Mouse (Mus musculus) G1E (cell line): ENCODE results near the gene Clec11a. TPM values are rescaled to one million over a fixed set of nuclear protein-coding genes. Genes with fewer than 3 reads are reported as not detected.

Source experiments
- ATAC-seq: 2 replicates; pipeline ENCODE4 v1.8.0; 2016; ENCODE audit warnings: mild to moderate bottlenecking; ENCODE audit not compliant: insufficient number of reproducible peaks, poor library complexity, low FRiP score, severe bottlenecking; ENCODE audit errors: extremely low read depth
- DNase-seq: peaks from one replicate; pipeline ENCODE4 v3.0.0; 2012; ENCODE audit warnings: low spot score
- H3K27me3 ChIP-seq: 2 replicates; pipeline ENCODE4 v1.6.1; 2012; ENCODE audit warnings: mild to moderate bottlenecking, low read length, inconsistent platforms; ENCODE audit not compliant: insufficient read depth
- H3K36me3 ChIP-seq: replicated peaks from 2 replicates; pipeline ENCODE3; 2012; ENCODE audit warnings: mild to moderate bottlenecking, inconsistent platforms
- H3K4me1 ChIP-seq: 2 replicates; pipeline ENCODE4 v1.6.1; 2012; ENCODE audit warnings: low read depth, low read length, inconsistent platforms, mixed read lengths; ENCODE audit not compliant: insufficient read depth
- H3K4me3 ChIP-seq: 2 replicates; pipeline ENCODE4 v1.5.1; 2012; ENCODE audit warnings: low read depth, mild to moderate bottlenecking, inconsistent platforms, low read length, moderate library complexity, mixed read lengths
- H3K9me3 ChIP-seq: replicated peaks from 2 replicates; pipeline ENCODE4 v1.6.1; 2012; ENCODE audit warnings: inconsistent platforms
- CTCF ChIP-seq: IDR thresholded peaks from 2 replicates; pipeline ENCODE4 v1.5.1; 2012; ENCODE audit warnings: low read depth, low read length, inconsistent platforms, mixed read lengths
- GATA1 ChIP-seq: IDR thresholded peaks from 2 replicates; pipeline ENCODE4 v1.6.1; 2012; ENCODE audit warnings: borderline replicate concordance, low read length, inconsistent platforms, mixed read lengths
- GATA2 ChIP-seq: IDR thresholded peaks from 2 replicates; pipeline ENCODE4 v1.6.1; 2012; ENCODE audit warnings: low read depth, low read length, inconsistent platforms, borderline replicate concordance
- POLR2AphosphoS5 ChIP-seq: IDR thresholded peaks from 2 replicates; pipeline ENCODE4 v1.6.1; 2012; ENCODE audit warnings: low read depth, low read length, inconsistent platforms; ENCODE audit not compliant: insufficient replicate concordance
- TAL1 ChIP-seq: conservative IDR thresholded peaks from 2 replicates; pipeline ENCODE4 v1.6.1; 2012; ENCODE audit warnings: low read depth, low read length, inconsistent platforms, mixed read lengths
- polyA plus RNA-seq: library from polyadenylated mRNA; stranded (reverse); fragments of >175 nt; gene quantifications from 2 replicates; pipeline ENCODE4 v1.2.3, GENCODE M21; 2012
- total RNA-seq, 2 experiments: library from RNA; stranded (forward) in 1 of 2; stranded (reverse) in 1 of 2; fragments of 200-1000 nt in 1 of 2; fragments of >200 nt in 1 of 2; fragmentation: Nextera tagmentation in 1 of 2; gene quantifications; 2 replicates each; pipeline ENCODE4 v1.2.3; 2014 to 2017

The Clec11a gene
- total and polyA plus RNA-seq, 3 experiments, result 1.8 to 3.3 (median 3.1) TPM

GRCm38 (mm10) chr7:44261147-44261546 lies 45.6 kb downstream of the Clec11a start, which contains the start of gene Gm15517:
Gene Gm15517 (plus strand): TSS chr7:44261447.
- no peak for DNase-seq

GRCm38 (mm10) chr7:44260410-44260809 lies 46.3 kb downstream of the Clec11a start:
- Histone ChIP-seq H3K4me1 (peaks cover 6% of the 10 kb centered on the region), H3K9me3 (no peaks in the 10 kb centered on the region), H3K27me3 (peaks cover 37% of the 10 kb centered on the region), H3K4me3 (no peak overlapping the region), H3K36me3 (peaks cover 9% of the 10 kb centered on the region)
- DNase-seq (no peak), ATAC-seq (no peak)
- TF ChIP-seq GATA2 (no peak), CTCF (no peak), TAL1 (no peak), POLR2AphosphoS5 (no peak), GATA1 (no peak)

More at GRCm38 (mm10) chr7:44261147-44261546, 45.6 kb downstream of the Clec11a start, which contains the start of gene Gm15517:
- Histone ChIP-seq H3K4me1 (peaks cover 6% of the 10 kb centered on the region), H3K36me3 (peaks cover 5% of the 10 kb centered on the region), H3K4me3 (no peak within 1 kb of the TSS), H3K27me3 (peaks cover 37% of the 10 kb centered on the region), H3K9me3 (no peaks in the 10 kb centered on the region)
- no peak for TF ChIP-seq GATA1
- no peak for TF ChIP-seq POLR2AphosphoS5
- no peak for TF ChIP-seq CTCF
- TF ChIP-seq TAL1, result no peak
- no peak for TF ChIP-seq GATA2
- no peak for ATAC-seq

- Histone ChIP-seq H3K36me3 (peaks cover 40% of the 10 kb centered on the region), H3K4me1 (peaks cover 17% of the 10 kb centered on the region), H3K4me3 (no peak within 1 kb of the TSS), H3K27me3 (peaks cover 29% of the 10 kb centered on the region), H3K9me3 (no peaks in the 10 kb centered on the region)
- DNase-seq (no peak), ATAC-seq (no peak)
- TF ChIP-seq TAL1, result no peak
- TF ChIP-seq POLR2AphosphoS5, result no peak
- TF ChIP-seq GATA2, result no peak
- no peak for TF ChIP-seq CTCF
- no peak for TF ChIP-seq GATA1
Observed at GRCm38 (mm10) chr7:44257278-44257677, 49.4 kb downstream of the Clec11a start, which contains the start of gene Acp4. Gene Acp4 (minus strand): TSS chr7:44257378.

- peaks cover 34% of the 10 kb centered on the region for H3K4me1 ChIP-seq
- DNase-seq (no peak), ATAC-seq (no peak)
- H3K9me3 ChIP-seq, result no peaks in the 10 kb centered on the region
- no peak overlapping the region for H3K4me3 ChIP-seq
- peaks cover 10% of the 10 kb centered on the region for H3K27me3 ChIP-seq
- no peak for TF ChIP-seq GATA1
- no peak for TF ChIP-seq TAL1
- no peak for TF ChIP-seq CTCF
- no peak for TF ChIP-seq POLR2AphosphoS5
- no peak for TF ChIP-seq GATA2
- H3K36me3 ChIP-seq, result peaks cover 59% of the 10 kb centered on the region
Observed at GRCm38 (mm10) chr7:44254930-44255329, 51.8 kb downstream of the Clec11a start.

- peaks cover 78% of the 10 kb centered on the region for H3K36me3 ChIP-seq
- no peak overlapping the region; the same call in 1 of the 2 replicates for H3K4me3 ChIP-seq
- DNase-seq (no peak), ATAC-seq (no peak)
- TF ChIP-seq CTCF (no peak), POLR2AphosphoS5 (no peak), TAL1 (no peak), GATA2 (no peak)
- peaks cover 50% of the 10 kb centered on the region for H3K4me1 ChIP-seq
- no peaks in the 10 kb centered on the region for H3K9me3 ChIP-seq
- H3K27me3 ChIP-seq, result peaks cover 3% of the 10 kb centered on the region; the same call in 1 of the 2 replicates
Observed at GRCm38 (mm10) chr7:44253023-44253616, 53.6 kb downstream of the Clec11a start.

Other genes starting within 250 kb of the Clec11a start
Only the 20 nearest of the 25 such genes appear.
- not detected in 2 replicates for gene Klk1b22, start 194.2 kb downstream of the Clec11a start, total RNA-seq (2014; fragmentation: Nextera tagmentation)
- not detected in 2 replicates for gene Klk1b22, start 194.2 kb downstream of the Clec11a start, total RNA-seq (2017)
- gene Klk1b22, start 194.2 kb downstream of the Clec11a start, polyA plus RNA-seq, result not detected in 2 replicates
- gene Klk1b16, start 170.1 kb downstream of the Clec11a start, total RNA-seq (2014; fragmentation: Nextera tagmentation), result not detected in 2 replicates
- gene Klk1b16, start 170.1 kb downstream of the Clec11a start, total RNA-seq (2017), result not detected in 2 replicates
- not detected in 2 replicates for gene Klk1b16, start 170.1 kb downstream of the Clec11a start, polyA plus RNA-seq
- gene Klk1b24, start 118.7 kb downstream of the Clec11a start, total RNA-seq (2014; fragmentation: Nextera tagmentation), result not detected in 2 replicates
- not detected in 2 replicates for gene Klk1b24, start 118.7 kb downstream of the Clec11a start, total RNA-seq (2017)
- gene Klk1b24, start 118.7 kb downstream of the Clec11a start, polyA plus RNA-seq, result not detected in 2 replicates
- gene Klk1b3, start 108.7 kb downstream of the Clec11a start, total RNA-seq (2014; fragmentation: Nextera tagmentation), result not detected in 2 replicates
- not detected in 2 replicates for gene Klk1b3, start 108.7 kb downstream of the Clec11a start, total RNA-seq (2017)
- gene Klk1b3, start 108.7 kb downstream of the Clec11a start, polyA plus RNA-seq, result not detected in 2 replicates
- gene Klk1b4, start 99.5 kb downstream of the Clec11a start, total RNA-seq (2014; fragmentation: Nextera tagmentation), result not detected in 2 replicates
- not detected in 2 replicates for gene Klk1b4, start 99.5 kb downstream of the Clec11a start, total RNA-seq (2017)
- not detected in 2 replicates for gene Klk1b4, start 99.5 kb downstream of the Clec11a start, polyA plus RNA-seq
- gene Klk1b5, start 91.0 kb downstream of the Clec11a start, total RNA-seq (2014; fragmentation: Nextera tagmentation), result not detected in 2 replicates
- gene Klk1b5, start 91.0 kb downstream of the Clec11a start, total RNA-seq (2017), result not detected in 2 replicates
- not detected in 2 replicates for gene Klk1b5, start 91.0 kb downstream of the Clec11a start, polyA plus RNA-seq
- gene Klk1, start 81.5 kb downstream of the Clec11a start, total RNA-seq (2014; fragmentation: Nextera tagmentation), result not detected in 2 replicates
- not detected in 2 replicates for gene Klk1, start 81.5 kb downstream of the Clec11a start, total RNA-seq (2017)
- not detected in 2 replicates for gene Klk1, start 81.5 kb downstream of the Clec11a start, polyA plus RNA-seq
- gene Gm36864, start 70.7 kb downstream of the Clec11a start, total RNA-seq (2014; fragmentation: Nextera tagmentation), result not detected in 2 replicates
- gene Gm36864, start 70.7 kb downstream of the Clec11a start, total RNA-seq (2017), result 0.22 TPM in 1 of 2 replicates, not detected in the other
- not detected in 2 replicates for gene Gm36864, start 70.7 kb downstream of the Clec11a start, polyA plus RNA-seq
- 0.87 and 3.6 TPM in 2 replicates for gene 1700028J19Rik, start 60.2 kb downstream of the Clec11a start, total RNA-seq (2014; fragmentation: Nextera tagmentation)
- 0.60 and 1.3 TPM in 2 replicates for gene 1700028J19Rik, start 60.2 kb downstream of the Clec11a start, total RNA-seq (2017)
- 0.05 TPM in 1 of 2 replicates, not detected in the other for gene 1700028J19Rik, start 60.2 kb downstream of the Clec11a start, polyA plus RNA-seq
- gene 2410002F23Rik, start 60.2 kb downstream of the Clec11a start, total RNA-seq (2014; fragmentation: Nextera tagmentation), result 113 and 114 TPM in 2 replicates
- 79.9 and 90.4 TPM in 2 replicates for gene 2410002F23Rik, start 60.2 kb downstream of the Clec11a start, total RNA-seq (2017)
- gene 2410002F23Rik, start 60.2 kb downstream of the Clec11a start, polyA plus RNA-seq, result 276 and 317 TPM in 2 replicates
- gene Acp4, start 49.5 kb downstream of the Clec11a start, total RNA-seq (2014; fragmentation: Nextera tagmentation), result not detected in 2 replicates
- gene Acp4, start 49.5 kb downstream of the Clec11a start, total RNA-seq (2017), result not detected in 2 replicates
- gene Acp4, start 49.5 kb downstream of the Clec11a start, polyA plus RNA-seq, result not detected in 2 replicates
- gene Gm15517, start 45.5 kb downstream of the Clec11a start, total RNA-seq (2014; fragmentation: Nextera tagmentation), result not detected in 2 replicates
- gene Gm15517, start 45.5 kb downstream of the Clec11a start, total RNA-seq (2017), result not detected in 2 replicates
- not detected in 2 replicates for gene Gm15517, start 45.5 kb downstream of the Clec11a start, polyA plus RNA-seq
- 0.08 TPM in 1 of 2 replicates, not detected in the other for gene Shank1, start 3.4 kb upstream of the Clec11a start, total RNA-seq (2014; fragmentation: Nextera tagmentation)
- gene Shank1, start 3.4 kb upstream of the Clec11a start, total RNA-seq (2017), result under 0.01 and 0.11 TPM in 2 replicates
- 0.13 and 0.20 TPM in 2 replicates for gene Shank1, start 3.4 kb upstream of the Clec11a start, polyA plus RNA-seq
- not detected in 2 replicates for gene Syt3, start 77.2 kb upstream of the Clec11a start, total RNA-seq (2014; fragmentation: Nextera tagmentation)
- not detected in 2 replicates for gene Syt3, start 77.2 kb upstream of the Clec11a start, total RNA-seq (2017)
- gene Syt3, start 77.2 kb upstream of the Clec11a start, polyA plus RNA-seq, result 0.02 TPM in 1 of 2 replicates, not detected in the other
- gene 1700008O03Rik, start 78.9 kb upstream of the Clec11a start, total RNA-seq (2014; fragmentation: Nextera tagmentation), result 2.5 TPM in 1 of 2 replicates, not detected in the other
- gene 1700008O03Rik, start 78.9 kb upstream of the Clec11a start, total RNA-seq (2017), result 0.11 and 0.41 TPM in 2 replicates
- gene 1700008O03Rik, start 78.9 kb upstream of the Clec11a start, polyA plus RNA-seq, result 0.49 and 0.61 TPM in 2 replicates
- not detected in 2 replicates for gene Lrrc4b, start 122.1 kb upstream of the Clec11a start, total RNA-seq (2014; fragmentation: Nextera tagmentation)
- 0.05 TPM in 1 of 2 replicates, not detected in the other for gene Lrrc4b, start 122.1 kb upstream of the Clec11a start, total RNA-seq (2017)
- gene Lrrc4b, start 122.1 kb upstream of the Clec11a start, polyA plus RNA-seq, result not detected in 2 replicates
- gene Aspdh, start 158.5 kb upstream of the Clec11a start, total RNA-seq (2014; fragmentation: Nextera tagmentation), result not detected in 2 replicates
- gene Aspdh, start 158.5 kb upstream of the Clec11a start, total RNA-seq (2017), result not detected in 2 replicates
- not detected in 2 replicates for gene Aspdh, start 158.5 kb upstream of the Clec11a start, polyA plus RNA-seq
- 48.5 and 55.0 TPM in 2 replicates for gene Josd2, start 161.1 kb upstream of the Clec11a start, total RNA-seq (2014; fragmentation: Nextera tagmentation)
- 22.1 and 27.2 TPM in 2 replicates for gene Josd2, start 161.1 kb upstream of the Clec11a start, total RNA-seq (2017)
- 162 and 230 TPM in 2 replicates for gene Josd2, start 161.1 kb upstream of the Clec11a start, polyA plus RNA-seq
- gene Emc10, start 189.6 kb upstream of the Clec11a start, total RNA-seq (2014; fragmentation: Nextera tagmentation), result 33.3 and 33.7 TPM in 2 replicates
- gene Emc10, start 189.6 kb upstream of the Clec11a start, total RNA-seq (2017), result 18.5 and 19.0 TPM in 2 replicates
- 147 and 166 TPM in 2 replicates for gene Emc10, start 189.6 kb upstream of the Clec11a start, polyA plus RNA-seq
- gene Fam71e1, start 189.7 kb upstream of the Clec11a start, total RNA-seq (2014; fragmentation: Nextera tagmentation), result 6.8 and 12.7 TPM in 2 replicates
- 1.3 and 5.5 TPM in 2 replicates for gene Fam71e1, start 189.7 kb upstream of the Clec11a start, total RNA-seq (2017)
- gene Fam71e1, start 189.7 kb upstream of the Clec11a start, polyA plus RNA-seq, result 6.9 and 7.4 TPM in 2 replicates